Mouse (Mus musculus) fibroblast of lung, adult 2 months (primary cell): Measurements from ENCODE around the gene Id1.
A peak's percentile ranks its signal among the peaks of the same experiment; 100 is the strongest.

ENCODE experiments used
- DNase-seq: peaks from one replicate; pipeline ENCODE4 v3.0.0-alpha.2; 2011; ENCODE audit warnings: low read depth

The Id1 gene

GRCm38 (mm10) chr2:152724332-152724723, 11.7 kb upstream of the Id1 start:
- no peak for DNase-seq

DNA sequence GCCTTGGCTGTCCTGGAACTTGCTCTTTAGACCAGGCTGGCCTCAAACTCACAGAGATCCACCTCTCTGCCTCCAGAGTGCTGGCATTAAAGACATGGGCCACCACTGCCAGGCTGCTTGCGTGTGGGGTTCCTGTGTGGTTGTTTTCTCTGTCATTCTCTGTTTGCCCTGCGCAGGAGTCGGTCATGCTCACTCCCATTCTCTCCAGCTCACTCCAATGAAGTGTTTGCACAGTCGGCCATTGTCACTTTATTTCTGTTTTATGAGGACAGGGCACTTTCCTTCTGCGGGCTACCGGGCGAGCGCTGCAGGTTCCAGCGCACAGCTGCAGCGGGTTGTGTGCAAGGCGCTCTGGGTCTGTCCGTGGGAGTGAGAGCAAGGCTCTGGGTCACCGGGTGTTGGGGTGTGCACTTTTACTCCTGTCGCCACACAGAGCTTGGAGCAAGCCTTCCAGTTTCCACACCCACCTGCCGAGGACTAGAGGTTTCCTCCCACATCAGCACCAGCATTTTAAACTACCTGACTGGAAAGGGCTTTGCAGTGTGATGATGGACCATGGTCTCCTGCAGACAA, 10.8 kb upstream of the Id1 start:
- no peak for DNase-seq

- no peak for DNase-seq
These were observed 9.8 kb upstream of the Id1 start for GRCm38 (mm10) chr2:152726213-152726612.

GRCm38 (mm10) chr2:152726751-152727335, 9.2 kb upstream of the Id1 start:
- no peak for DNase-seq

- DNase-seq = no peak
These were observed 8.1 kb upstream of the Id1 start for GRCm38 (mm10) chr2:152727795-152728510.

DNA sequence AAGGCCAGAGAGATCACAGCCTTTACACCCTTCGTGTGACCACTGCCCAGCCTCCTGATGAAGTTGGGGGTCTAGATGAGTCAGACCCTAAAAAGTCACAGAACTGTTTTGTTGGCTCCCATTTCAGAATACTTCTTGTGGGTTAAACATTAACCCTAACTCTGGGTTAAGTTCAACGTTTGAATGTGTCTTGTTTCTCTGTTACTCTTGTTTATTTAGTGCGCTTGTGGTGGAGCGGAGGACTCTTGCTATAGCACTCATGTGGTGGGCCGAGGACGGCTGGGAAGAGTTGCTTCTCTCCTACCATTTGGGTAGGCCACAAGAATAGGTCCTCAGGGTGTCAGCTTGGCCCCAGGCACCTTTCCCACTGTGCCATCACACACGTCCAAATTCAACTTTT, 7.5 kb upstream of the Id1 start:
- no peak for DNase-seq

DNA sequence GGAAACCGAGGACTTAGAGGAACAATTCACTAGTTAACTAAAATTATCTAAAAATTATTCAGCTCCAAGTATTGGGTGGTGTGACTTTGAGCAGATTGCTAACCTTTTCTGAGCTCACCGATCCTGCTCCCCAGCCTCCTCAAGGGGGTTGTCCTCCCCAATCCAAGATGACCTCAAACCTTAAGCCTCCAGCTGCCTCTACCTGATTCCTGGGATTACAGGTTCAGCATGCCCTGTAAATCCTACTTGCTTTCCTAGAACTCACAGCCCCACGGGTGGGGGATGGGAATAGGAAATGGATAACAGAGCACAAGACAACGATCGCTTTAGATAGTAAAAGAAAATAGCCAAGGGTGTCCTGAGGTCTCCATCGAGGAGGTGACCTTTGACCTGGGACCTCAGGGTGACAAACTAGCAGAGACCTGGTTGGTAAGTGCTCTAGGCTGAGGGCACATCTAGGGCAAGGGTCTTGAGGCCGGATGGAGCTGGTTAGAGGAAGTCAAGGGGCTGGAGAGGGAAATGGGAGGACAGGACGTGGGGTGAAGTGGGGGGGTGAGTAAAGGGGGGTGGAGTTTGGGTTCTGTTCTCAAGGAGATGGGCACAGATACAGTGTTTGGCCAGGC, 6.9 kb upstream of the Id1 start:
- no peak for DNase-seq

GRCm38 (mm10) chr2:152729636-152730020, 6.4 kb upstream of the Id1 start:
- DNase-seq = peak; percentile 81

GRCm38 (mm10) chr2:152733201-152733600, 2.9 kb upstream of the Id1 start:
- no peak for DNase-seq

GRCm38 (mm10) chr2:152734501-152734900, 1.6 kb upstream of the Id1 start:
- no peak for DNase-seq

DNA sequence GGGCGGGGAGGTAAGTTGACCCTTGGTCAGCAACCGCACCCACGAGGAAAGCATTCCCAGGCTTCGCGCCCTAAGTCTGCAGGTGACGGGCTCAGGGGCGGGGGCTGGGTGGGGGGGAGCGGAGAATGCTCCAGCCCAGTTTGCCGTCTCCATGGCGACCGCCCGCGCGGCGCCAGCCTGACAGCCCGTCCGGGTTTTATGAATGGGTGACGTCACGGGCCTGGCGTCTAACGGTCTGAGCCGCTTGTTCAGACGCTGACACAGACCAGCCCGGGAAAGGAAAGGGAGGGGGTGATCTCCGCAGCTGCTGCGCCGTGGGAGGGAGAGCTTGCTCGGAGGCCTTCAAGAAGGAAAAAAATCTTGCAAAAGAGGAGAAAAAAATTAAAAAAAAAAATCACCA, 1.1 kb upstream of the Id1 start:
- DNase-seq = peak; percentile 98

- no peak for DNase-seq
These were observed 697 bp downstream of the Id1 start for GRCm38 (mm10) chr2:152736748-152737147.

GRCm38 (mm10) chr2:152737306-152738221, 1.5 kb downstream of the Id1 start:
- DNase-seq = no peak

DNA sequence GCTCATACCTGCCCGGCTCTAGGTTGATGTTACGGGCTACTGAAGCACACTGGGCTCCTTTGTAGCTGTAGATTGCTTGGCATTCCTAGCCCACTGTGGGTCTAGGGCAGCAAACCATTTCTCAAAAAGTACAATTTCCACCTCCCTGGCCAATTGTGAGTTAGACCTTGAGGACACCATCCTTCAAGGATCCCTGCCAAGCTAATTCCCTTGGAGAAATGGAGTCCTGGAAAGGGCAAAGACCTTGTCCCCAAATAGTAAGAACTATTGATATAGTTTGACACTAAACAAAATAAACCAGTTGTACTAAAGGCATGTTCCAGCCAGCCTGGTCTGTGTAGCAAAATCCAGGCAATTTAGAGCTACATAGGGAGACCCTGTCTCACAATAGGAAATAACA, 2.3 kb downstream of the Id1 start:
- no peak for DNase-seq

GRCm38 (mm10) chr2:152739031-152739841, 3.2 kb downstream of the Id1 start:
- DNase-seq = peak; percentile 86

- DNase-seq = no peak
These were observed 3.8 kb downstream of the Id1 start for GRCm38 (mm10) chr2:152739842-152740260.

DNA sequence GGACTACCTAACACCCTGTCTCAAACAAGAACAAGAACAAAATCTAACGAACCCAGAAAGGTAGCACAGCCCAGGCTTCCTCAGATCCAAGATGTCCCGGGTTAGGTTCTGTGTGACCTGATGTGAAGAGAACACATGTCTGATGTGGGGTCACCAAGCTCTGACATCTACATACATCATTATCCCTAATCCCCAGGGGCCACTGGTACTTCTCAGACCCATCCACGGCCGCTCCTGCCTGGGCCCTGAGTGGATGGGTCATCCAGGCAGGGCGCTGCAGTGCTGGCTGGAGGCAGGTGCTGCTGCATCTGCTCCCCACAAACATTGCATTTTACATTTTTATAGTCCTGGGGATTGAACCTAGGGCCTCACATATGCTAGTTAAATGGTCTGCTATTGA, 4.4 kb downstream of the Id1 start:
- no peak for DNase-seq

DNA sequence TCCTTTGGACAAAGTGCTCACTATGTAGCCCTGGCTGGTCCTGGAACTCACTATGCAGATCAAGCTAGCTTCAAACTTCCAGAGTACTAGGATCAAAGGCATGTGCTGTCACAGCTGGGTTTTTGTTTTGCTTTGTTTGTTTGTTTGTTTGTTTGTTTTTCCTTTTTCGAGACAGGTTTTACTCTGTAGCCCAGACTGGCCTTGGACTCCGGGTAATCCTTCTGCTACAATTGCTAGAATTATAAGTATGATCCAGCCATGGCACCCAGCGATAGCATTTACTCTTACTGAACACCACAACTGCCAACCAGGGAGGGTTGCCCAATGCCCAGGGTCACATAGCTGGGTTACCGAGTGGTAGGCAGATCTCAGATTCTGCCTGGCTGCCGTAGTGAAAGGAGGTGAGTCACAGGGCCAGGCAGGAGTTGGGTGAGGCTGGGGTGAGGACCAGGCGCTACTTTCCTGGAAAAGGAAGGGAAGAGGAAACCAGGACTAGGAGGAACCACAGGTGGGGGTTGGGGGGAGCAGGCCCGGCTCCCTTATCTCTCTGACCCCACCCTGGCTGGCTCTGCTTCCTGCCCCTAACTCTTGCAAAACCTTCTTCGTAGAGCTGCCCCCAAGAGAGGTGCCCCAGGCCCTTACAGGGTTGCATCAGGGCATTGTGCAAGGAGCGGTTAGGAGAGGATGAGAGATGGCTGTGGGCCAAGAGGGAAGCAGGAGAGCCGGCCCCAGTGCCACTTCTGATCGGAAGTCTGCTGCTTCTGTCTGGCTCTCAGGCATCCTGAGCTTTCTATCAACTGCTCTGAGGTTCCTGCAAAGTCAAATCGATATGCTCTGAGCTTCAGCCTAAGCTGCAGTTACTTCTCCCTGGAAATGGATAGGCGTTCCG, 5.3 kb downstream of the Id1 start:
- DNase-seq = peak; percentile 85

DNA sequence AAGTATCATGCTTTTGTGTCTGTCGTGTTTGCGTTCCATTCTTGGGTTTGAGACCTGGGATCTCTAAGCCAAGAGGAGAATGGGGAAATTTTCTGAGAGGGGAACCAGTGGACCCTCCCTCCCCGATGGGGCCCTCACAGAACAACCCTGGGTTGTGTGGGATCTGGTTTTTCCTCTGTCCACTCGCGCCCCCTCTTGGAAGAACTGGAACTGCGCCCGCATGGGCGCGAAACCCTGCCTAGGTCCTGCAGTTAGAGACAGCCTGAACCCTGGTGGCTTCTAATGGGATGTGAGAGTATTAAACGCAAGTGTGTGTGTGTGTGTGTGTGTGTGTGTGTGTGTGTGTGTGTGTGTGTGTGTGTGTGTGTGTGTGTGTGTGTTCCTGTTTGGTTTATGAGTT, 6.4 kb downstream of the Id1 start:
- DNase-seq = no peak
